20 mouse cellular contexts compared by ENCODE assay signal in genomic region chr4:98455352-98455751, GRCm38 (mm10).
"Had no signal": no experiment of that assay in that cellular context is flagged by ENCODE, and none has a peak within 500 bp of the region (broad histone marks: within the 10 kb centered on the region; RNA-seq: fewer than 3 reads in every experiment).

No protein-coding gene starts in this region.

- H3K4me2 ChIP-seq: kidney, embryonic 15.5 days; limb, embryonic 13.5 days; liver, embryonic 12.5 days; liver, embryonic 15.5 days; midbrain, embryonic 11.5 days; neural tube, embryonic 13.5 days had no signal

- H3K27me3 ChIP-seq: kidney, embryonic 15.5 days; limb, embryonic 13.5 days; liver, embryonic 12.5 days; liver, embryonic 15.5 days; neural tube, embryonic 13.5 days had no signal

- DNase-seq: kidney, postnatal 10 days; kidney, postnatal 4 days; liver; lung, adult 2 months; lung, postnatal 14 days; lung, postnatal 4 days; midbrain, embryonic 14.5 days; retina, postnatal 1 day; right cerebral cortex, postnatal 14 days; right cerebral cortex, postnatal 4 days; thymus, postnatal 25 days had no signal

- H3K4me1 ChIP-seq: liver, embryonic 12.5 days; liver, embryonic 15.5 days; neural tube, embryonic 13.5 days had no signal

- H3K9ac ChIP-seq: kidney, embryonic 15.5 days; limb, embryonic 13.5 days; liver, embryonic 12.5 days; liver, embryonic 15.5 days; neural tube, embryonic 13.5 days had no signal

- ATAC-seq: intestine, postnatal 0 days; liver, embryonic 12.5 days had no signal

- H3K27ac ChIP-seq: kidney, embryonic 15.5 days; limb, embryonic 10.5 days; limb, embryonic 13.5 days; liver, embryonic 12.5 days; liver, embryonic 15.5 days; neural tube, embryonic 13.5 days; stomach, postnatal 0 days had no signal

- H3K4me3 ChIP-seq: kidney, embryonic 15.5 days; limb, embryonic 10.5 days; limb, embryonic 13.5 days; liver, embryonic 12.5 days; liver, embryonic 15.5 days; neural tube, embryonic 13.5 days had no signal

- H3K9me3 ChIP-seq: kidney, embryonic 15.5 days; limb, embryonic 10.5 days; limb, embryonic 13.5 days; liver, embryonic 12.5 days; liver, embryonic 15.5 days; neural tube, embryonic 13.5 days had no signal

- H3K36me3 ChIP-seq: liver, embryonic 12.5 days; liver, embryonic 15.5 days; neural tube, embryonic 13.5 days had no signal
